Mouse (Mus musculus) stomach, embryonic 15.5 days (tissue): ENCODE measurements around the gene Wnt7a. TPM values are rescaled to one million over a fixed set of nuclear protein-coding genes. Genes with fewer than 3 reads are reported as not detected.

ENCODE experiments used
- ATAC-seq: fragments of 200-750 bp; cut with Nextera tagmentation; 2 replicates; pipeline ENCODE4 v1.8.0; 2017; ENCODE audit warnings: low read depth, moderate number of reproducible peaks, moderate TSS enrichment; ENCODE audit not compliant: insufficient read depth, low FRiP score
- H3K27ac ChIP-seq: fragments of 300-500 bp; sonication (generic); 2 replicates; pipeline ENCODE4 v1.5.1; 2015; ENCODE audit warnings: mild to moderate bottlenecking, inconsistent platforms
- H3K27me3 ChIP-seq: fragments of 300-500 bp; sonication (generic); replicated peaks from 2 replicates; pipeline ENCODE4 v1.6.1; 2015; ENCODE audit warnings: inconsistent platforms
- H3K36me3 ChIP-seq: fragments of 300-500 bp; sonication (generic); 2 replicates; pipeline ENCODE4 v1.6.1; 2015; ENCODE audit warnings: inconsistent platforms
- H3K4me1 ChIP-seq: fragments of 300-500 bp; sonication (generic); 2 replicates; pipeline ENCODE4 v1.6.1; 2015; ENCODE audit warnings: inconsistent platforms
- H3K4me2 ChIP-seq: fragments of 300-500 bp; sonication (generic); 2 replicates; pipeline ENCODE4 v1.6.1; 2015; ENCODE audit warnings: mild to moderate bottlenecking, inconsistent platforms
- H3K4me3 ChIP-seq: fragments of 300-500 bp; sonication (generic); replicated peaks from 2 replicates; pipeline ENCODE4 v1.5.1; 2015; ENCODE audit warnings: inconsistent platforms
- H3K9ac ChIP-seq: fragments of 300-500 bp; sonication (generic); 2 replicates; pipeline ENCODE4 v1.6.1; 2015; ENCODE audit warnings: inconsistent platforms
- H3K9me3 ChIP-seq: fragments of 300-500 bp; sonication (generic); 2 replicates; pipeline ENCODE4 v1.6.1; 2016; ENCODE audit warnings: inconsistent platforms
- WGBS: fragments of 180-500 bp; shearing (Covaris S2); methylation state at CpG from one replicate; pipeline ENCODE4 v1.1.7; 2015; 5-methylcytosine and 5-hydroxymethylcytosine counted together
- polyA plus RNA-seq: library from polyadenylated mRNA; unstranded; fragments of >200 nt; fragmentation: Nextera tagmentation; extraction: Ambion mirVana; gene quantifications from 2 replicates; pipeline ENCODE4 v1.2.1, GENCODE M21; 2015

Gene Wnt7a
- polyA plus RNA-seq, 1 experiment from 2014 or later = 0.04 TPM

DNA sequence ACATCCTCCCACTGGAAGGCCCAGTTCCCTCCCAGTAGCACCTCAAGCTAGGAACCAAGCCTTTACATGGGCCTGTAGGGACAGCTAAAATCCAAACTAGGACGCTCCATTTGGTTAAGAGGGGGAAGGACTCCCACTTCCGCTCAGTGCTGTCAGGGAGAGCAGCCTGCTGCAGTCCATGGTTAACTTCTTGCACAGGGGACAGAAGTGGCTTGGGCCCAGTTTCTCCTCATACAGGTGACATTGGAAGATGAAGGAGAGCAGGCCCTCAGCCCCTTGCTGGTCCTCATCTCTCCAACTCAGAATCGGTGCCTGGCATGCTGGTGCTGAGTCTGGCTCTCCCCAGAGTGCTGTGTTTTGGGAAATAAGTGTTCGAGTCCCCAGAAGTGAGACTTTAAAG is 5.0 kb upstream of the Wnt7a start:
- Histone ChIP-seq H3K27ac (no peak overlapping the region), H3K4me2 (no peak overlapping the region), H3K9me3 (no peaks in the 10 kb centered on the region), H3K4me3 (no peak overlapping the region), H3K36me3 (no peaks in the 10 kb centered on the region), H3K9ac (no peak overlapping the region), H3K27me3 (peaks cover 50% of the 10 kb centered on the region), H3K4me1 (peaks cover 5% of the 10 kb centered on the region)
- WGBS = 66% methylated on average over 4 of the region's 4 CpGs
- no peak for ATAC-seq

DNA sequence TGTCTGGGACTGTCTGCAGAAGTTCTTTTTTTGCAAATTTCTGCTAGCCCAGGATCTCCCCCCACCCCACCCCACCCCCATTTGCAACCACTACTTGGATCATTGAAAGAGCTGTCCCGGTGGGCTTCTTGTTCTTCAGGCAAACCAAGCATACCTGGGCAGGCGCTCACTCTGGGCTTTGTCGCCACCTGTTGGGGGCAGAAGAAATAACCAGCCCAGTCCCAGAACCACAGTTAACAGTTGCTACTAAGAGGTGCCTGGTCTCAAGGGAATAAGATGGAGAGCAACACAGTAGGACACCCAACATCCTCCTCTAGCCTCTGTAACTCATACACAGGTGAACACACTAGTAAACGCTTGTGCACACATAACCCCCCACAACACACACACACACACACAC is 3.7 kb upstream of the Wnt7a start:
- no peak; the same call in 1 of the 2 replicates for ATAC-seq
- 3% methylated on average over 4 of the region's 4 CpGs for WGBS
- H3K27me3 ChIP-seq = peaks cover 62% of the 10 kb centered on the region

DNA sequence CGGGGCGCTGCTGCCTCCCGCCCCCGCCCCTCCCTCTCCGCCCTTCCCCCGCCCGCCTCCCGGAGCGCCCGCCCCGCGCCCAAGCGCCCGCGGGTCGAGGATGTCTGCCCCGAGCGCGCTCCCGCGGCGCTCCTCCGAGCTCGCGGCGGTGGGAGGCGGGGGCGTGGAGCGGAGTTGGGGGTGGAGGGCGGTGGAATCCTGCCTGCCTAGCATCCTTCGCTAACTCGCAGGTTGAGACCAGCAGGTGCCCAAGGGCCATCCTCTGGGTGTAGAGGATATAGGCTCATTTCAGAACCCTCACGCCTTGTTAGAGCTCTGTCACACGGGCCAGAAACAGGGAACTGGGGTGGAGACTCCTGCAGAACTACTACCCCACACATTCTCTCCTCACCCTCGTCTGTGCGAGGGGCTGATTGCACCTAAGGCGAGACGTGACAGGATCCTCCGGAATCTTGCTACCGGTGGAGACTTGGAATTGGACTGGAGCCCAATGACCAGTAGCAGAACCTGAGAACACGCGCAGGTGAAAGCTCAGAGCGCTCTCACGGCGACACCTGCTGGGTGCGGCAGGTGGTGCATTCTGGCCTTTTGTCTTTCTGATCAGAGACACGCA is 312 bp upstream of the Wnt7a start:
- Histone ChIP-seq H3K4me2 (peak overlapping the region; percentile 93), H3K36me3 (no peaks in the 10 kb centered on the region), H3K9ac (no peak overlapping the region), H3K27me3 (peaks cover 86% of the 10 kb centered on the region), H3K27ac (no peak overlapping the region), H3K4me1 (peaks cover 22% of the 10 kb centered on the region), H3K9me3 (no peaks in the 10 kb centered on the region), H3K4me3 (peak overlapping the region; percentile 42)
- WGBS = under 1% methylated on average over 37 of the region's 47 CpGs
- ATAC-seq = no peak

More for the DNA sequence above, 3.7 kb upstream of the Wnt7a start:
- no peak overlapping the region for H3K4me3 ChIP-seq
- peaks cover 18% of the 10 kb centered on the region for H3K4me1 ChIP-seq
- H3K4me2 ChIP-seq = no peak overlapping the region
- H3K27ac ChIP-seq = no peak overlapping the region
- H3K9ac ChIP-seq = no peak overlapping the region
- H3K9me3 ChIP-seq = no peaks in the 10 kb centered on the region
- no peaks in the 10 kb centered on the region for H3K36me3 ChIP-seq

DNA sequence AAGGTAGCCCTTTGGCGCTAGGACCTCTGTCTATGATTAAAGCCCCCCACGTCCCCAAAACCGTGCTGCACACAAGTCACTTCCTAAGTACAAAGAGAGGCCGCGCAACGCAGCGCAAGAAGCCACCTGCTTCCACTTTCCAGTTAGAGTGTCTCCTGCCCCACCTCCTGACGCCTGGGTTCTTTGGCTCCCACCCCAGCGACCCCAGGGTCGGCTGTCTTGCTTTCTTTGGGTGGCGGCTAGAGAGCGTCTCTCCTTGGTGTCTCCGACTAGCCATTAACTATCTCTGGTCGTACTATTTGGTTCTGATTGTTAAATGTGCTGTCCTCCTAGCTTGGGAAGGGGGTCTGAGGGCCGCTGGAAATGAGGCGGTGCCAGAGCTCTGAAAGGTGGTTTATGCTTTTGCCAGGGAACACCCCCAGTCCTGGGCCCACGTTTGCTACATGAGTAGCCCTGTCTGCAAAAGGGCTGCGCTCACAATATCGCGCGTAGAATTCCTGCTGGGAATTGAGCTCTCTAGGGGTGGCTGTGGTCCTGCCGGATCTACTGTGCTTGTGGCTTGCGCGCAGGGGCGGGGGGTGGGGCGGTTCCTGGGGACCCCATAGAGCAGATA is 889 bp downstream of the Wnt7a start:
- Histone ChIP-seq H3K27ac (no peak overlapping the region), H3K36me3 (no peaks in the 10 kb centered on the region), H3K4me3 (peak overlapping the region; percentile 42), H3K4me1 (peaks cover 22% of the 10 kb centered on the region), H3K27me3 (peaks cover 80% of the 10 kb centered on the region), H3K9ac (no peak overlapping the region), H3K9me3 (no peaks in the 10 kb centered on the region), H3K4me2 (peak overlapping the region; percentile 93; the same call in 1 of the 2 replicates)
- 2% methylated on average over 26 of the region's 26 CpGs for WGBS
- ATAC-seq = no peak

DNA sequence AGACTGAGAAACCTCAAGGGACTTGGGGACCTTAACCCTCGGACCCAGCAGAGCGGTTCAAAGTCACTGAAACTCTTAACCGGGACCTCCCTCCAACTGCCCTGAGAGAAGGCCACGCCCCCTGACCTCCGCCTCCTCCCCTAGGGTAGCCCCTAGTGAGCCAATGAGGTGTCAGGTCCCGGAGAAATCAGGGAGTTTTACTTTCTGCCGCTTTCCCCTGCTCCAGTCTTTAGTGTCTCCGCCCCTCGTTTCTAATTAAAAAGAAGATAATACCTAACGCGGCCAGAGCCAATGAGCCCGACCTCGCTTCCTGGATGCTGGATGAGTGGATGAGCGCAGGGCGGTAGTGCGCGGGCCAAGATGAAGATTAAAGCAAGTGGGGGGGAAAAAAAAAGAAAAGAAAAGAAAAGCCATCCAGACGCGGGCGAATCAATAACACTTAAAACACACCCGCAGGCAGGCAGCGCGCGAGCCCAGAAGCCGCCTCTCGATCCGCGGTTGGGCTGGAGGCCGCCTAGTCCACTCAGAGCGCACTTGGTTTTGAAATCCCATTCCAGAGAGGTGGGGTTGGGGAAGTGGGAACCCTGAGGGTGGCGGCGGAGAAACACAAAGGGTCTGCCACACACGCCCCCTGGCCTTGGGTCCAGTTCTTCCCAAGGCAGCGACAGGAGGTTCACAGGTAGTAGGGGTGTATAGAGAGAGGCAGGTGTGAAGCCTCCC is 1.6 kb downstream of the Wnt7a start:
- Histone ChIP-seq H3K36me3 (no peaks in the 10 kb centered on the region), H3K4me2 (peak overlapping the region; percentile 40), H3K4me3 (peak overlapping the region; percentile 18), H3K27me3 (peaks cover 80% of the 10 kb centered on the region), H3K9ac (no peak overlapping the region), H3K27ac (no peak overlapping the region), H3K9me3 (no peaks in the 10 kb centered on the region), H3K4me1 (peaks cover 22% of the 10 kb centered on the region)
- WGBS = under 1% methylated on average over 34 of the region's 34 CpGs
- ATAC-seq = no peak

DNA sequence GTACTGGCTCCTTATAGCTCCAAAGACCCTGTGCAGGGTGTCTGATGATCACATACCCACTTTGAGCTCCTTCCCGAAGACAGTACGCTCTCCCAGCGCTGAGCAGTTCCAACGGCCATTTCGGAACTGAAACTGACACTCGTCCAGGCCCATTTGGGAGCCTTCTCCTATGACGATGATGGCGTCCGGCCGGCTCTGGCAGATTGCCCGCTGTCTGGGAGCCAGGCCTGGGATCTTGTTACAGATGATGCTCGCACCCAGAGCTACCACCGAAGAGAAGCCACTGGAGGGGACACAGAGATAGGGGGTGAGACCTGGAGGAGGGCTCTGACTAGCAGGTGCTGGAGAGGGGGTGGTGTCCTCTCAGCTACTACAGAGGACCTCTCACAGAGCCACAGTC is 2.5 kb downstream of the Wnt7a start:
- ATAC-seq = no peak
- Histone ChIP-seq H3K36me3 (no peaks in the 10 kb centered on the region), H3K4me3 (no peak overlapping the region), H3K4me1 (peaks cover 22% of the 10 kb centered on the region), H3K9ac (no peak overlapping the region), H3K27me3 (peaks cover 70% of the 10 kb centered on the region), H3K27ac (no peak overlapping the region), H3K9me3 (no peaks in the 10 kb centered on the region), H3K4me2 (no peak overlapping the region)
- WGBS = 76% methylated on average over 13 of the region's 13 CpGs

DNA sequence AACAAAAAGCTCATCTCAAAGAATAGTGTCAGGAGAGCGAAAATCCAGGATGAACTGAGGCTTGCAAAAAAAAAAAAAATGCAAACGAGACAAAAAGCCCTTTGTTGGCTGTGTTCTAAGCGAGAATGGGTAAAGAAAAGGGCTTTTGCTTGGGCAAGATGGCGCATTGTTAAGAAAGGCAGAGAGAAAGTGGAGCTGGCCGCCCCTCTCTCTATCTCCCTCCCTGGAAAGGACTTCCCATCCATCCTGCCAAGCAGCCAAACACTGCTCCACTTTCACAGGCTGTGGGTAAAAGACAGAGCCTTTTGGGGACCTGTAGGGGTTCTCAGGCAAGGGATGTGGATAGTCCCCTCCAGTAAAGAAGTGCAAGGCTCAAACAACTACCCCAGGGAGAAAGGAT is 9.6 kb downstream of the Wnt7a start:
- Histone ChIP-seq H3K4me1 (no peaks in the 10 kb centered on the region), H3K9ac (no peak overlapping the region), H3K4me3 (no peak overlapping the region), H3K4me2 (no peak overlapping the region), H3K27me3 (peaks cover 5% of the 10 kb centered on the region), H3K9me3 (no peaks in the 10 kb centered on the region), H3K27ac (no peak overlapping the region), H3K36me3 (no peaks in the 10 kb centered on the region)
- no peak for ATAC-seq
- 48% methylated on average over 5 of the region's 5 CpGs for WGBS

DNA sequence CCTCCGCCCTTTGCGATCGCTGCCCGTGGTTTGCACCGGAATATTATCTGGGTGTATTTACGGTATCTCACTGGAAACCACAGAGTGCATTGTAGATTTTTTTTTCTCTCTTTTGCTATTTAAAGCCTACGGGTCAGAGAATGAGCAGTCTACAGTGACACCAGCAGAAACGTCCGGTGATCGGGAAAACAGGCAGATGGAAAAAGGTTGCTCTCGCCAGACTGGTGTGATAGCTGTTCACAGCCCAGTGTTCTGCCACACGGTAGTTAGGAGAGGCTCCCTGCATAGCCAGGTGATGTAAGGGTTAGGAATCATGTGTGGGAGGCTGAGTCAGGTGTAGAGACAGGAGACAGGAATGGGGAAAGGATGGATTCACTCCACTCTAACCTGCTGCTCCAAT is 10.6 kb downstream of the Wnt7a start:
- WGBS = 65% methylated on average over 12 of the region's 12 CpGs

DNA sequence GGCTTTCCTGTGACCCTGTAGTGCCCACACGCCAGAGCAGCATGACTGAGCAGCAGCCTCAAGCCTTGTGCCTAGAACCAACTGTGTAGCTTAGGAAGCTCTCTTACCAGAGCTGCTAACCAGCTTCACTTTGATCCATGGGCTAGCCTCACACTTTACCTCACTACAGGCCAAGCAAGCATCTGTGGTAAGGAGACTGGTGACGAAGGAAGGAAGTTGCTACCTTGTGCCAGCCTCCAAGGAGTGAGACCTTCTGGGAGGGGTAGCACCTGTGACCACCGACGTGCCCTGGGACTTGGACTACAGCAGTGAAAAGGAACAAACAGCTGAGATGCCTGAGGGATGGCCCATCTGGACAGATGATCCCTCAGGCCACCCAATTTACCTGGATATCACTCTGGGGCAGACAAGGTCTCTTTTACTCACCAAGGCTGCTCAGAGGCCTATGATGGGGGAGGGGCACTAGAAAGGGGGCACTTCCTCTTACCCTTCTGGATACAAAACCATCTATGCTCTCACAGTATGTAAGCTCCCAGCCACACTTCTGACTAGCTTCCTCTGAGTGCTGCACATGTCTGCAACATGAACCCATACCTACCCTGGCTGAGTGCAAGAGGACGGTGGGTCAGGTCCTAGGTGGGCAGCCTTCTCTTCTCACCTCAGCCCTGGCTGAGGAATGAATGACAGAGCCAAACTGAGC is 18.5 kb downstream of the Wnt7a start:
- H3K9me3 ChIP-seq = no peaks in the 10 kb centered on the region
- no peak overlapping the region for H3K4me2 ChIP-seq
- H3K27ac ChIP-seq = no peak overlapping the region
- ATAC-seq = no peak
- H3K27me3 ChIP-seq = no peaks in the 10 kb centered on the region
- WGBS = 79% methylated on average over 5 of the region's 5 CpGs
- no peaks in the 10 kb centered on the region for H3K4me1 ChIP-seq
- no peak overlapping the region for H3K4me3 ChIP-seq
- no peak overlapping the region for H3K9ac ChIP-seq
- H3K36me3 ChIP-seq = no peaks in the 10 kb centered on the region

More for the DNA sequence above, 10.6 kb downstream of the Wnt7a start:
- H3K4me2 ChIP-seq = no peak overlapping the region
- no peaks in the 10 kb centered on the region for H3K4me1 ChIP-seq
- no peak overlapping the region for H3K9ac ChIP-seq
- no peaks in the 10 kb centered on the region for H3K9me3 ChIP-seq
- H3K27me3 ChIP-seq = no peaks in the 10 kb centered on the region; the same call in 1 of the 2 replicates
- no peak for ATAC-seq
- H3K27ac ChIP-seq = no peak overlapping the region
- H3K36me3 ChIP-seq = no peaks in the 10 kb centered on the region
- H3K4me3 ChIP-seq = no peak overlapping the region

DNA sequence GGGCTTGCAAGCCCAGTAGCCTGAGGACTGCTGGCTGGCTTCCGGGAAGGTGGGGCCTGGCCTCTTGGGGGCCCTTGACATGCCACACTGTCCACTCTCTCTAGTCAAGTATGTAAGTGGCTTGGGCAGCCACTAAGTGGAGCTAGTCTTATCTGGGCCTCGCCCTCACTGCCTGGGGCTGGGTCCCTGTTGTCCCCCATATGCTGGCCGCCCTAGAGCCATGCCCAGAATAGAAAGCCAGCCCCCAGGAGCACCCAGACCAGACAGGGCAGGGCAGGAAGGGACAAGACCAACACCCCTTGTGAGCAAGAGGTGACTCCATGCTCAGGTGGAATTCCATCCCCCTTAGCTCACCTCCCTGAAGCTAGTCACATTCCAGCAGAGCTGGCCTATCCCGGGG is 22.0 kb downstream of the Wnt7a start:
- Histone ChIP-seq H3K27me3 (no peaks in the 10 kb centered on the region), H3K4me2 (no peak overlapping the region), H3K4me3 (no peak overlapping the region), H3K9ac (no peak overlapping the region), H3K27ac (no peak overlapping the region), H3K36me3 (no peaks in the 10 kb centered on the region), H3K9me3 (no peaks in the 10 kb centered on the region), H3K4me1 (no peaks in the 10 kb centered on the region)
- 68% methylated on average over 4 of the region's 4 CpGs for WGBS
- no peak for ATAC-seq

DNA sequence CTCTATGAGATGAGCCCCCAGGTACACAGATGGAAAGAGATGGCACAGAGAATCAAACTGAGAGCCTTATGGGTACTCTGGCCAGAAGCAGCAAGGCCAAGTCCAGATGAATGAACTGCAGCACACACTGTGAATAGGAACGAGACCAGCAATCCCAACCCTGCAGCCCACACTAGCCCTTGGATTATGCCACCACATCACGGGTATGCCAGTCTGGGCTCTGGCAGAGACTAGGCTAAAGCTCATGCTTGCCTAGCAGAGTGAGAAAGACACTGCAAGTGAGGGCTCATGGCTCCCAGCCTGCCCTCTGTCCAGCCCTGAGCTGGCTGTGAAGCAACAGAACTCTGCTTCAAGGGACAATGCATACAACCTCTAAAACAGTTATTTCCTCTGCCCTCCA is 26.7 kb downstream of the Wnt7a start:
- H3K9me3 ChIP-seq = no peaks in the 10 kb centered on the region
- ATAC-seq = no peak
- no peak overlapping the region for H3K4me2 ChIP-seq
- H3K4me1 ChIP-seq = no peaks in the 10 kb centered on the region
- H3K27me3 ChIP-seq = no peaks in the 10 kb centered on the region
- H3K9ac ChIP-seq = no peak overlapping the region
- WGBS = 84% methylated on average over 2 of the region's 2 CpGs
- H3K4me3 ChIP-seq = no peak overlapping the region
- no peak overlapping the region for H3K27ac ChIP-seq
- no peaks in the 10 kb centered on the region for H3K36me3 ChIP-seq

DNA sequence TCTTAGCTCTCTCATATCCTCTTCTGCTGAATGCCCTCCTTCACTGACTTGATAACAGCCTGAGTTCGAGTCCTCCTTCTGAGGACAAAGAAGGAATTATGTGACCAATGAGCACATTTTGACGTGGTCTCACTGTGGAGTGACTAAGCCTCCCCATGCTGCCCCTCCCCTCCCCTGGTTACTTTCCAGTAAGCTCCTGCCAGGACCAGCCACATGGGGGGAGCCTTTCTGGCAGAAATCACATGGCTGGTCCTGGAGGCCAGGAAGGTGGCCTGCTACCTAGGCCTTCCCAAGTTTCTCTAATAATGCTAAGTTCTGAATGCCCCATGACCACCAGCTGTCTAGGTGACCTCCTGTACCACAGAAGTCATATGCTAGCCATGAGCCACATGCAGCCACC is 27.3 kb downstream of the Wnt7a start:
- Histone ChIP-seq H3K4me1 (no peaks in the 10 kb centered on the region), H3K4me3 (no peak overlapping the region), H3K36me3 (no peaks in the 10 kb centered on the region), H3K9me3 (no peaks in the 10 kb centered on the region), H3K4me2 (no peak overlapping the region), H3K27me3 (no peaks in the 10 kb centered on the region), H3K27ac (no peak overlapping the region), H3K9ac (no peak overlapping the region)
- WGBS = 46% methylated on average over 2 of the region's 2 CpGs
- no peak for ATAC-seq
